Mouse (Mus musculus) cortical plate, adult 2 months (tissue): ENCODE measurements around the gene Gm5475.

ENCODE experiments used
- CTCF ChIP-seq: fragments of 200-500 bp; IDR thresholded peaks from 2 replicates; pipeline ENCODE4 v1.5.1; 2011; ENCODE audit warnings: mild to moderate bottlenecking, control low read depth, low read length; ENCODE audit not compliant: insufficient read depth; ENCODE audit errors: extremely low read depth
- POLR2A ChIP-seq: fragments of 200-500 bp; IDR thresholded peaks from 2 replicates; pipeline ENCODE4 v1.6.1; 2011; ENCODE audit warnings: mild to moderate bottlenecking, low read length, control low read depth; ENCODE audit not compliant: insufficient read depth; ENCODE audit errors: extremely low read depth

DNA sequence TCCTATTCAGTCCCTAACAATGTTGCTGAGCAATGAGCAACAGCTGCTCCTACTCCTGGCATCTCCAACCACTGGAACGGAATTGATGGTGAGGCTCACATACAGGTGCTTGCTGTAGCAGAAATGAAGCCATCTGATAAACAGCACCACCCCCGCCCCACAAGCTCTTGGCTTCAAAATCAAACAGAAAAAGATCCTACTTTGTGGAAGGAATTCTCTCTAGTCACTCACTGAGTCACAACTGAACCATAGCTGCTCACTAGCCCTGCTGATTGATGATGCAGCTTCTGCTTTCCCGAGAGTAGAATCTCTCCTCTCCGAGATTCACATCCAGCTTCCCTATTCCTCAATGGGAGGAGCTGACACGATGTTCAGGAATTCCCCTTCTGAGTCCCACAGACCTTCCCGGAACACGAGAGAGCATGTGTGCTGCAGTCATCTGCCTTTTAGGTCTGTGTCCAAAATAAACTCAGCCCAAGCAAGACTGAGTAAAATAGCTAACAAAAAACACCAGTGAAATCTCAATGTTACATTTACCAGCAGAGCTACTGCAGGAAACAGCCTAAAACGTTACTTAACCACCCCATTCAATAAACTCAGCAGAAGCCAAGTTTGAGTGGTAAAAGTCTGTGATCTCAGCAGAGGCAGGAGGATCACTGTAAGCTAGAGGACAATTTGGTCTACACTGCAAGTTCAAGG lies 739 bp upstream of the Gm5475 start:
- no peak for TF ChIP-seq POLR2A
- no peak for TF ChIP-seq CTCF
